Mouse (Mus musculus): ENCODE data around the gene Susd3. TPM values are rescaled to one million over a fixed set of nuclear protein-coding genes. Genes with fewer than 3 reads are reported as not detected.
A peak's percentile ranks its signal among the peaks of the same experiment; 100 is the strongest.

Susd3 gene
- polyA plus RNA-seq, 1 experiment from 2014 or later: 1.3 TPM

DNA sequence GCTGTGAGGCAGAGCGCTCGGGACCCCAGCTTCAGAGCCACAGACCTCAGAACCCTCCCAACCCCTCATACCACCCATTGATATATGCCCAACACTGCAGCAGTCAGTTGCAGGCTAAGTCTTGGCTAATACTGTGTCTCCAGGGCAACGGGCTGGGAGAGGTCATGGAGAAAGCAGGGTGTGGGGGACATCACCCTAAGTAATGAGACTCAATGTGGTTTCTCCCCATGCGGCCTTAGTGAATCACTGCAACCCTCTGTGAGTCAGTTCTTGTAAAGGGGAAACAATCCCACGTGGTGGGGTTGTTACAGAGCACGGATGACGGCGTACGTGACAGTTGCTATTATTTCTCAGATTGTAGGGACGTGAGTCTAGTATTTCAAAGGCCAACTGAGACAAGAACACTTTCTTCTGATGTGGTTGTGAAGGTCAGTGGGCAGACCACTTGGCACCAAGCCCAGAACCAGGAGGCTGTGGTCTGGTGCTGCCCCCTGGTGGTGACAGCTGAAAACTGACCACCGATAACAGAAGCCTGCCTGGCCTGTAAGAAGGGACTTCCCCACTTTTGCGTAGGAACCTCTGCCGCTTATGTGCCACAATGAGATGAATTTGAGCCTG, 43.0 kb downstream of the Susd3 start:
- no peak overlapping the region for H3K4me2 ChIP-seq (ENCODE audit: low read depth, low read length)
- H3K4me3 ChIP-seq (ENCODE audit: low read depth, low read length): no peak overlapping the region
- H3K27ac ChIP-seq (replicated peaks; ENCODE audit: low read depth, low read length): no peak overlapping the region
- H3K27me3 ChIP-seq (ENCODE audit: control insufficient read depth, insufficient read depth, low read length): no peaks in the 10 kb centered on the region
- no peaks in the 10 kb centered on the region for H3K9me3 ChIP-seq (replicated peaks; ENCODE audit: control insufficient read depth, low read length)
- DNase-seq (ENCODE audit: low spot score) (peak; percentile 80), ATAC-seq (replicated peaks; ENCODE audit: insufficient number of reproducible peaks, low FRiP score, low TSS enrichment, low read depth) (0 out of 2 replicates have a peak, but pooled peaks have one; percentile 22)
- WGBS: 52% methylated on average over 13 of the region's 13 CpGs
- H3K9ac ChIP-seq (replicated peaks; ENCODE audit: low read length): no peak overlapping the region
- no peaks in the 10 kb centered on the region for H3K4me1 ChIP-seq (ENCODE audit: control insufficient read depth, insufficient read depth, low read length)
- no peaks in the 10 kb centered on the region for H3K36me3 ChIP-seq (replicated peaks; ENCODE audit: control insufficient read depth, insufficient read depth, low read depth, low read length)

GRCm38 (mm10) chr13:49202556-49202955, 46.0 kb downstream of the Susd3 start:
- H3K9ac ChIP-seq (replicated peaks; ENCODE audit: low read length): no peak overlapping the region
- H3K4me2 ChIP-seq (ENCODE audit: low read depth, low read length): no peak overlapping the region
- DNase-seq (ENCODE audit: low spot score) (no peak), ATAC-seq (replicated peaks; ENCODE audit: insufficient number of reproducible peaks, low FRiP score, low TSS enrichment, low read depth) (no peak)
- no peaks in the 10 kb centered on the region for H3K36me3 ChIP-seq (replicated peaks; ENCODE audit: control insufficient read depth, insufficient read depth, low read depth, low read length)
- no peaks in the 10 kb centered on the region for H3K4me1 ChIP-seq (ENCODE audit: control insufficient read depth, insufficient read depth, low read length)
- H3K27me3 ChIP-seq (ENCODE audit: control insufficient read depth, insufficient read depth, low read length): no peaks in the 10 kb centered on the region
- no peaks in the 10 kb centered on the region for H3K9me3 ChIP-seq (replicated peaks; ENCODE audit: control insufficient read depth, low read length)
- no peak overlapping the region for H3K4me3 ChIP-seq (ENCODE audit: low read depth, low read length)
- WGBS: 91% methylated on average over 7 of the region's 7 CpGs
- no peak overlapping the region for H3K27ac ChIP-seq (replicated peaks; ENCODE audit: low read depth, low read length)

GRCm38 (mm10) chr13:49200688-49201087, 47.8 kb downstream of the Susd3 start:
- no peak overlapping the region for H3K27ac ChIP-seq (replicated peaks; ENCODE audit: low read depth, low read length)
- 89% methylated on average over 13 of the region's 13 CpGs for WGBS
- H3K36me3 ChIP-seq (replicated peaks; ENCODE audit: control insufficient read depth, insufficient read depth, low read depth, low read length): no peaks in the 10 kb centered on the region; the same call in 1 of the 2 replicates
- H3K4me2 ChIP-seq (ENCODE audit: low read depth, low read length): no peak overlapping the region
- H3K9me3 ChIP-seq (replicated peaks; ENCODE audit: control insufficient read depth, low read length): no peaks in the 10 kb centered on the region
- H3K27me3 ChIP-seq (ENCODE audit: control insufficient read depth, insufficient read depth, low read length): no peaks in the 10 kb centered on the region
- H3K4me1 ChIP-seq (ENCODE audit: control insufficient read depth, insufficient read depth, low read length): no peaks in the 10 kb centered on the region
- H3K9ac ChIP-seq (replicated peaks; ENCODE audit: low read length): no peak overlapping the region
- no peak overlapping the region for H3K4me3 ChIP-seq (ENCODE audit: low read depth, low read length)
- DNase-seq (ENCODE audit: low spot score): no peak
- no peak for ATAC-seq (replicated peaks; ENCODE audit: insufficient number of reproducible peaks, low FRiP score, low TSS enrichment, low read depth)

GRCm38 (mm10) chr13:49199891-49200290, 48.6 kb downstream of the Susd3 start:
- 93% methylated on average over 7 of the region's 7 CpGs for WGBS
- H3K4me2 ChIP-seq (ENCODE audit: low read depth, low read length): no peak overlapping the region
- ATAC-seq (replicated peaks; ENCODE audit: insufficient number of reproducible peaks, low FRiP score, low TSS enrichment, low read depth) (no peak), DNase-seq (ENCODE audit: low spot score) (no peak)
- H3K9ac ChIP-seq (replicated peaks; ENCODE audit: low read length): no peak overlapping the region
- H3K36me3 ChIP-seq (replicated peaks; ENCODE audit: control insufficient read depth, insufficient read depth, low read depth, low read length): no peaks in the 10 kb centered on the region; the same call in 1 of the 2 replicates
- no peaks in the 10 kb centered on the region for H3K27me3 ChIP-seq (ENCODE audit: control insufficient read depth, insufficient read depth, low read length)
- no peaks in the 10 kb centered on the region for H3K9me3 ChIP-seq (replicated peaks; ENCODE audit: control insufficient read depth, low read length)
- no peak overlapping the region for H3K27ac ChIP-seq (replicated peaks; ENCODE audit: low read depth, low read length)
- no peak overlapping the region for H3K4me3 ChIP-seq (ENCODE audit: low read depth, low read length)
- H3K4me1 ChIP-seq (ENCODE audit: control insufficient read depth, insufficient read depth, low read length): no peaks in the 10 kb centered on the region

GRCm38 (mm10) chr13:49198734-49199133, 49.8 kb downstream of the Susd3 start:
- Histone ChIP-seq H3K27me3 (ENCODE audit: control insufficient read depth, insufficient read depth, low read length) (no peaks in the 10 kb centered on the region), H3K36me3 (replicated peaks; ENCODE audit: control insufficient read depth, insufficient read depth, low read depth, low read length) (no peaks in the 10 kb centered on the region; the same call in 1 of the 2 replicates), H3K4me3 (ENCODE audit: low read depth, low read length) (no peak overlapping the region), H3K4me2 (ENCODE audit: low read depth, low read length) (no peak overlapping the region), H3K27ac (replicated peaks; ENCODE audit: low read depth, low read length) (no peak overlapping the region), H3K9me3 (replicated peaks; ENCODE audit: control insufficient read depth, low read length) (no peaks in the 10 kb centered on the region), H3K9ac (replicated peaks; ENCODE audit: low read length) (no peak overlapping the region), H3K4me1 (ENCODE audit: control insufficient read depth, insufficient read depth, low read length) (no peaks in the 10 kb centered on the region)
- no peak for DNase-seq (ENCODE audit: low spot score)
- WGBS: 89% methylated on average over 9 of the region's 9 CpGs
- no peak for ATAC-seq (replicated peaks; ENCODE audit: insufficient number of reproducible peaks, low FRiP score, low TSS enrichment, low read depth)

- WGBS: 84% methylated on average over 6 of the region's 6 CpGs
- H3K9ac ChIP-seq (replicated peaks; ENCODE audit: low read length): no peak overlapping the region
- H3K27me3 ChIP-seq (ENCODE audit: control insufficient read depth, insufficient read depth, low read length): no peaks in the 10 kb centered on the region
- H3K9me3 ChIP-seq (replicated peaks; ENCODE audit: control insufficient read depth, low read length): no peaks in the 10 kb centered on the region
- H3K27ac ChIP-seq (replicated peaks; ENCODE audit: low read depth, low read length): no peak overlapping the region
- H3K4me3 ChIP-seq (ENCODE audit: low read depth, low read length): no peak overlapping the region
- no peaks in the 10 kb centered on the region; the same call in 1 of the 2 replicates for H3K36me3 ChIP-seq (replicated peaks; ENCODE audit: control insufficient read depth, insufficient read depth, low read depth, low read length)
- no peak overlapping the region for H3K4me2 ChIP-seq (ENCODE audit: low read depth, low read length)
- H3K4me1 ChIP-seq (ENCODE audit: control insufficient read depth, insufficient read depth, low read length): no peaks in the 10 kb centered on the region
- ATAC-seq (replicated peaks; ENCODE audit: insufficient number of reproducible peaks, low FRiP score, low TSS enrichment, low read depth): no peak
- no peak for DNase-seq (ENCODE audit: low spot score)
Measured at GRCm38 (mm10) chr13:49196766-49197165, 51.7 kb downstream of the Susd3 start.

DNA sequence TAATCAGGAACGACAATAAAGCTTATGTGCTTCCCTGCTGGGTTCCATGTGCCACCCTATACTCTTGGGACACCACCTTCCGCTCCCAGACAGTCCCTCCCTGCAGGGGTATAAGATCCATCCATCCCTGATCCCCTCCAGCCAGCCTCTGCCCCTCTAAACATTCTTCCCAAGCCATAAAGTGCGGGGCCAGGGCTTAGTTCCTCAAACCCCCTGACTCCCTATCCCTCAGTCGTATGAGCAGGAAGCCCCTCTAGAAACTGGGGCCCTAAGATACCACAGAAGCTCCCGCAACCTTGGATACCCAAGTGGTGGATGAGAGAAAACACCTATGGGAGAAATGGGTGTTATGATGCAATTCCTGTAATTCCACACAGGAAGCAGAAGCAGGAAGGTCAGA, 52.3 kb downstream of the Susd3 start:
- WGBS: 83% methylated on average over 5 of the region's 5 CpGs
- H3K9ac ChIP-seq (replicated peaks; ENCODE audit: low read length): no peak overlapping the region
- ATAC-seq (replicated peaks; ENCODE audit: insufficient number of reproducible peaks, low FRiP score, low TSS enrichment, low read depth): no peak

GRCm38 (mm10) chr13:49195651-49196050, 52.9 kb downstream of the Susd3 start:
- Histone ChIP-seq H3K4me3 (ENCODE audit: low read depth, low read length) (no peak overlapping the region), H3K27ac (replicated peaks; ENCODE audit: low read depth, low read length) (no peak overlapping the region), H3K27me3 (ENCODE audit: control insufficient read depth, insufficient read depth, low read length) (no peaks in the 10 kb centered on the region), H3K9ac (replicated peaks; ENCODE audit: low read length) (no peak overlapping the region), H3K4me1 (ENCODE audit: control insufficient read depth, insufficient read depth, low read length) (no peaks in the 10 kb centered on the region), H3K36me3 (replicated peaks; ENCODE audit: control insufficient read depth, insufficient read depth, low read depth, low read length) (no peaks in the 10 kb centered on the region; the same call in 1 of the 2 replicates), H3K9me3 (replicated peaks; ENCODE audit: control insufficient read depth, low read length) (no peaks in the 10 kb centered on the region), H3K4me2 (ENCODE audit: low read depth, low read length) (no peak overlapping the region)
- DNase-seq (ENCODE audit: low spot score) (no peak), ATAC-seq (replicated peaks; ENCODE audit: insufficient number of reproducible peaks, low FRiP score, low TSS enrichment, low read depth) (no peak)
- 90% methylated on average over 7 of the region's 7 CpGs for WGBS

More for the DNA sequence above, 52.3 kb downstream of the Susd3 start:
- no peaks in the 10 kb centered on the region; the same call in 1 of the 2 replicates for H3K36me3 ChIP-seq (replicated peaks; ENCODE audit: control insufficient read depth, insufficient read depth, low read depth, low read length)
- H3K4me1 ChIP-seq (ENCODE audit: control insufficient read depth, insufficient read depth, low read length): no peaks in the 10 kb centered on the region
- H3K9me3 ChIP-seq (replicated peaks; ENCODE audit: control insufficient read depth, low read length): no peaks in the 10 kb centered on the region
- H3K27me3 ChIP-seq (ENCODE audit: control insufficient read depth, insufficient read depth, low read length): no peaks in the 10 kb centered on the region
- no peak overlapping the region for H3K4me2 ChIP-seq (ENCODE audit: low read depth, low read length)
- no peak overlapping the region for H3K4me3 ChIP-seq (ENCODE audit: low read depth, low read length)
- no peak overlapping the region for H3K27ac ChIP-seq (replicated peaks; ENCODE audit: low read depth, low read length)
- DNase-seq (ENCODE audit: low spot score): no peak
